Mouse (Mus musculus): ENCODE data around the gene Jade2. TPM values are rescaled to one million over a fixed set of nuclear protein-coding genes. Genes with fewer than 3 reads are reported as not detected.

Jade2 gene
- polyA plus RNA-seq, 1 experiment from 2014 or later, result 0.59 TPM

DNA sequence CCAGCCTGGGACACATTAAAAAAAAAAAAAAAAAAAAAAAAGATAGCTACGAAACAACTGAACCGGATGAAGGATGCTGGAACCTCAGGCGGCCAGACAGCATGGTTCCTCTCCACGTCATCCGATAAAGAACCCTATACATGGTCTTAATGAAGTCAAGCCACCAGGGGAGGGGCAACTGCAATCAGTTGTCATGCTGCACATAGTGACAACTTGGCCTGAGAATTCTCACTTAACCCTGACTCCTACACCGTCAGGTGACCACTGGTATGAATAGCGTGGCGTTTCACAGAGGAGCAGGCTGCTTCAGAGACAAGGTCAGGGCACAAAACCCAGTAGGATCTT, 23.4 kb downstream of the Jade2 start:
- Histone ChIP-seq H3K36me3 (ENCODE audit: control insufficient read depth, insufficient read depth, low read length) (no peaks in the 10 kb centered on the region), H3K27me3 (replicated peaks; ENCODE audit: control insufficient read depth, insufficient read depth, low read length) (no peaks in the 10 kb centered on the region), H3K9ac (ENCODE audit: low read depth, low read length) (no peak overlapping the region), H3K4me3 (ENCODE audit: low read depth, low read length) (no peak overlapping the region), H3K4me2 (no peak overlapping the region), H3K27ac (ENCODE audit: low read depth, low read length) (no peak overlapping the region), H3K9me3 (ENCODE audit: control insufficient read depth, low read length) (no peaks in the 10 kb centered on the region), H3K4me1 (replicated peaks; ENCODE audit: control insufficient read depth, insufficient read depth, low read length) (no peaks in the 10 kb centered on the region; the same call in 1 of the 2 replicates)
- DNase-seq (ENCODE audit: low spot score) (no peak), ATAC-seq (replicated peaks; ENCODE audit: low FRiP score) (no peak)
- WGBS, result 95% methylated on average over 8 of the region's 8 CpGs

DNA sequence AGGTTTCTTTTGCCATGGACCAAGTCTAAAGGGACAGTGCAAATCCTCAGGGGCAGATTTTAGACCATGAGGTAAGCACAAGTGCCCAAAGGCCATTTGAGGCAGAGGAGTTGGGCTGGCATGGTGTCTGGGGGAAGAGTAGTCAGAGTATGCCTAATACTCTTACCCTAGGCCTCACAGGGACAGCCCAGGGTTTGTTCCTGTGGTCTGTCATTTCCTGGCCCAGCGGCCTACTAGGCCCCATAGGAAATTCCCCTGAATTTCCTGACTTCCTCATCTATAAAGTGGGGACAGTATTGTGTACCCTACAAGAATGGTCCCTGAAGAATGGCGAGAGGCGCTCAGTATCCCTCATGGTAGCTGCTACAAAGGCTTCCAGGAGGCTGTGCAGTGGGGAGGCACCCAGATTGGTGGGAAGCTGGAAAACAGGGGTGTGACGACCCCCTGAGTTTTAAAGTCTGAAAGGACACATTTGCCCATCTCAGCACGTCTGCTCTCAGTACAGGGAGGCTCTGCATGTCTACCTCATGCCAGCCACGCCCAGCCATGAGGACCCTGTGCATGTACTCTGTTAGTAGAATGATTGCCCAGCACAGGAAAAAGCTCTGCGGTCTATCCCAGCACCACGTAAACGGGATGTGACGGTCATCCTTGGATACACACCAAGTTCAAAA, 23.9 kb downstream of the Jade2 start:
- Histone ChIP-seq H3K4me1 (replicated peaks; ENCODE audit: control insufficient read depth, insufficient read depth, low read length) (no peaks in the 10 kb centered on the region; the same call in 1 of the 2 replicates), H3K27me3 (replicated peaks; ENCODE audit: control insufficient read depth, insufficient read depth, low read length) (no peaks in the 10 kb centered on the region), H3K36me3 (ENCODE audit: control insufficient read depth, insufficient read depth, low read length) (no peaks in the 10 kb centered on the region), H3K4me3 (ENCODE audit: low read depth, low read length) (no peak overlapping the region), H3K9me3 (ENCODE audit: control insufficient read depth, low read length) (no peaks in the 10 kb centered on the region), H3K9ac (ENCODE audit: low read depth, low read length) (no peak overlapping the region), H3K4me2 (no peak overlapping the region), H3K27ac (ENCODE audit: low read depth, low read length) (no peak overlapping the region)
- no peak for ATAC-seq (replicated peaks; ENCODE audit: low FRiP score)
- DNase-seq (ENCODE audit: low spot score), result no peak
- WGBS, result 76% methylated on average over 10 of the region's 10 CpGs

DNA sequence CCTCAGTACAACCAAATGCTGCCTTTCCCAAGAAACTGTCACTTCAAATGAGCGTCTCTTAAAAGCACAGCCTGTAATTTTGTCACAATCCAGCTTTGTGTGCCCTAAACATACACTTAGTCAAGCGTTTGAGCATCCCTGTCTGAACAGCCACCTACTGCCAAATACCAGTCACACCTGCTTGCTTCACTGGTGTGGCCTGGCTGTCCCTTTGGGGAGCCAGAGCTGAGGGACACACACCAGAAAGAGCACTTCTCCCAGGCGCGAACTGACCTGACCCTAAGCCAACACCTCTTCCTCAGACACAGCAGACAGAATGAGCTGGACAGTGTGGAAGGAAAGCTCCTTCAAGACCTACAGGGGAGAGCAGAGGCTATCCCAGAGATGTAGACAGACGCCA, 24.5 kb downstream of the Jade2 start:
- Histone ChIP-seq H3K36me3 (ENCODE audit: control insufficient read depth, insufficient read depth, low read length) (no peaks in the 10 kb centered on the region), H3K4me2 (no peak overlapping the region), H3K27ac (ENCODE audit: low read depth, low read length) (no peak overlapping the region), H3K4me1 (replicated peaks; ENCODE audit: control insufficient read depth, insufficient read depth, low read length) (no peaks in the 10 kb centered on the region; the same call in 1 of the 2 replicates), H3K4me3 (ENCODE audit: low read depth, low read length) (no peak overlapping the region), H3K27me3 (replicated peaks; ENCODE audit: control insufficient read depth, insufficient read depth, low read length) (no peaks in the 10 kb centered on the region), H3K9ac (ENCODE audit: low read depth, low read length) (no peak overlapping the region), H3K9me3 (ENCODE audit: control insufficient read depth, low read length) (no peaks in the 10 kb centered on the region)
- no peak for DNase-seq (ENCODE audit: low spot score)
- ATAC-seq (replicated peaks; ENCODE audit: low FRiP score), result no peak
- WGBS, result 73% methylated on average over 5 of the region's 5 CpGs

DNA sequence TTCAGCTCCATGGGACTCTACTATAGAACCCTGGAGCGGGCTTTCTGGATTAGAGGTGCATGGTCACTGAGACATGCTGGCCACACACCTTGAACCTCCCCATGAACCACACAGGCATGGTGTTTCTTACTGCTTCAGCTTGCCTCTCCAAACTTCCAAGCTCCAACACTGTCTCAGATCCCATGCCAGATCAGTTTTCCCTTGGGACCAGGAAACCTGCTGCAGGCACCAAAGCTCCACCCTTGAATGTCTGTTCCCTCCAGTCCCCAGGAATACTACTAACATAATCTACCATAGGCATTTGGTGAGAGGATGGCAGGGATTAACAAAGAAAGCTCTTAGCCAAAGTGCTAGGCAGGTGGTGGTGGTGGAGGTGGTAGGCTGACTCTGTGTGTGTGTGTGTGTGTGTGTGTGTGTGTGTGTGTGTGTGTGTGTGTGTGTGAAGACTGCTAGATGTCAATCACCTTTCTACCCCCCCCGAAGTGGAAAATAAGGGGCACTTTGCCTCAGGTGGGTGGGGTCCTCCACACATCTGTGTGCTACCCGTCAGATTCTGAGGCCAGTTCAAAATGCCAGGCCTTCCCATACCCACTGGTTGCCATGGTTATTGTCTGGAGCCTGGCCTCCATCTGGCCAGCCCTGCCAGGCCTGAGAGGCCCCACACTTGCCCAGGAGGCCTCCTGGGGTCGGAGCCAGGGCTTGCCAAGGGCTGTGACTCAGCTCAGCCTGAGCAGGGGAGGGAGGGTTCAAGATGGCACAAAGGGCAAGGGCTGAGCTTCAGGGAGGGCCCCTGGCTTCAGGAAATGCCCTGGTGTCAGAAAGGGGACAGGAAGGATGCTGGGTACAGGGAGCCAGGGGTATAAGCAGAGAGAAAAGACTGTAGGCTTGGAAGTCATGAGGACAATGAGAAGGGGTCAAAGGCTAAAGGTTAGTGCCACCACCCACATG, 25.2 kb downstream of the Jade2 start:
- WGBS, result 75% methylated on average over 4 of the region's 4 CpGs
- Histone ChIP-seq H3K4me3 (ENCODE audit: low read depth, low read length) (no peak overlapping the region), H3K4me1 (replicated peaks; ENCODE audit: control insufficient read depth, insufficient read depth, low read length) (no peaks in the 10 kb centered on the region; the same call in 1 of the 2 replicates), H3K27me3 (replicated peaks; ENCODE audit: control insufficient read depth, insufficient read depth, low read length) (no peaks in the 10 kb centered on the region), H3K9ac (ENCODE audit: low read depth, low read length) (no peak overlapping the region), H3K4me2 (no peak overlapping the region), H3K36me3 (ENCODE audit: control insufficient read depth, insufficient read depth, low read length) (no peaks in the 10 kb centered on the region; the same call in 1 of the 2 replicates), H3K27ac (ENCODE audit: low read depth, low read length) (no peak overlapping the region), H3K9me3 (ENCODE audit: control insufficient read depth, low read length) (no peaks in the 10 kb centered on the region)
- DNase-seq (ENCODE audit: low spot score) (no peak), ATAC-seq (replicated peaks; ENCODE audit: low FRiP score) (no peak)

DNA sequence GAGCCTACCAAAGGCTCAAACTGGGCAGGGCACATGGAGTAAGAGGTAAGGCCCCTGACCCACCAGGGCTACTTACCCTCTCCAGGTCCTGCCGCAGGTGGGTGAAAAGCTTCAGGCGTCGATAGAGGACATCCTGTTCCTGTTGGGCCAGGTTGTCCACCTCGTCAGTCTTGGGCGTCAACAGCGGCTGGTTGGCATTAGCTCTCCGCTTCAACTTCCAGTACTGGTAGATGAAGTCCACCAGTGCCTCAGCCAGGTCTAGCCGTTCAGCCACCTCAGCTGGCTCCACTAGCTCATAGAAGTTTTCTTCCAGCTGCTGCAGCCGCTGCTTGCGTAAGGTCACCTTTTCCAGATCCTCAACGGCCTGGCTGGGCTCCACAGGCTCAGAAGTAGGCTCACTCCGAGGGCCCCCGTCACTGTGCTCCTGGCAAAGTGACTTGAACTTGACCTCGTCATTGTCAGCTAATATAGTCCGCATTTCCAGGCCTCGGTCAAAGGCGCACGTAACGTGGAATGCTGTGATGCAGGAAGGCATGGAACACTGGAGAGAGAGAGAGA, 32.5 kb downstream of the Jade2 start:
- Histone ChIP-seq H3K4me2 (no peak overlapping the region), H3K27ac (ENCODE audit: low read depth, low read length) (no peak overlapping the region), H3K9ac (ENCODE audit: low read depth, low read length) (no peak overlapping the region), H3K4me3 (ENCODE audit: low read depth, low read length) (no peak overlapping the region), H3K36me3 (ENCODE audit: control insufficient read depth, insufficient read depth, low read length) (peaks cover 2% of the 10 kb centered on the region; the same call in 1 of the 2 replicates), H3K9me3 (ENCODE audit: control insufficient read depth, low read length) (no peaks in the 10 kb centered on the region), H3K27me3 (replicated peaks; ENCODE audit: control insufficient read depth, insufficient read depth, low read length) (no peaks in the 10 kb centered on the region), H3K4me1 (replicated peaks; ENCODE audit: control insufficient read depth, insufficient read depth, low read length) (peaks cover 7% of the 10 kb centered on the region)
- WGBS, result 88% methylated on average over 19 of the region's 19 CpGs
- no peak for ATAC-seq (replicated peaks; ENCODE audit: low FRiP score)
- no peak for DNase-seq (ENCODE audit: low spot score)

DNA sequence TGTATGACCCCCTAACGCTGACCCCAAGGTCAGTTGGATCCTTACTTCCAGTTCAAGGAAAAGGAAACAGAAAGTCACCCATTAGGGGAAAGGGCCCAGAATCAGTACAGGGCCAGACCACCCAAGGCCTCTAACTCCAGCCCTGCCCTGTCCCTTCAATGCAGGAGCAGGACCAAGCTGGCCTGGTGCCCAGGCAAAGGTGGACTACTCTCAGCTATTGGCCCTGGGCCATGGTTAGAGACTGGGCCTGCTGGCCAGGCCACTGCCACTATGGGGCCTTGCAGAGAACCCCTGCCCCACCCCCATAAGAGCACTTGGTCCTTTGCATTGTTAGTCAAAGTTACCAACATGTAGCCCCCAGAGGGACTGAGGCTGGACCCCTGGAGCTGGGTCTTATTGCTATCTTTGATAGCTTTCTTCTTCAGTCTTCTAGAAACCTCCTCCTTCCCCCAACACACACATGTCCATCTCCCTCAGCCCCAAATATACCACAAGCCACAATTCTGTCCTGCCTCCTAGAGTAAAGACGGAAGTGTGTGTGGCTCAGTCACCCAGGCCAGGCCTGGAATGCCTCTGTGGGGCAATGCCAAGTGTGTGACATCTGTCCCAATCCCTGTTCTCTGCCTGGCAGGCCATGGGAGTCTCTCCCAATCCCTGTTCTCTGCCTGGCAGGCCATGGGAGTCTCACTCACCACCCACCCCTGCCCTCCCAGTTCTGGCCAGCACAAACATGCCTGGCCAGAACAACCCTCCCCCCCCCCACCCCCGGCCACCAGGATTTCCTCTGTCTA, 33.3 kb downstream of the Jade2 start:
- Histone ChIP-seq H3K9ac (ENCODE audit: low read depth, low read length) (no peak overlapping the region), H3K9me3 (ENCODE audit: control insufficient read depth, low read length) (no peaks in the 10 kb centered on the region), H3K4me2 (no peak overlapping the region), H3K4me3 (ENCODE audit: low read depth, low read length) (no peak overlapping the region), H3K27ac (ENCODE audit: low read depth, low read length) (no peak overlapping the region), H3K4me1 (replicated peaks; ENCODE audit: control insufficient read depth, insufficient read depth, low read length) (peaks cover 7% of the 10 kb centered on the region), H3K27me3 (replicated peaks; ENCODE audit: control insufficient read depth, insufficient read depth, low read length) (no peaks in the 10 kb centered on the region), H3K36me3 (ENCODE audit: control insufficient read depth, insufficient read depth, low read length) (peaks cover 2% of the 10 kb centered on the region; the same call in 1 of the 2 replicates)
- DNase-seq (ENCODE audit: low spot score) (no peak), ATAC-seq (replicated peaks; ENCODE audit: low FRiP score) (no peak)
- 91% methylated on average over 3 of the region's 3 CpGs for WGBS

DNA sequence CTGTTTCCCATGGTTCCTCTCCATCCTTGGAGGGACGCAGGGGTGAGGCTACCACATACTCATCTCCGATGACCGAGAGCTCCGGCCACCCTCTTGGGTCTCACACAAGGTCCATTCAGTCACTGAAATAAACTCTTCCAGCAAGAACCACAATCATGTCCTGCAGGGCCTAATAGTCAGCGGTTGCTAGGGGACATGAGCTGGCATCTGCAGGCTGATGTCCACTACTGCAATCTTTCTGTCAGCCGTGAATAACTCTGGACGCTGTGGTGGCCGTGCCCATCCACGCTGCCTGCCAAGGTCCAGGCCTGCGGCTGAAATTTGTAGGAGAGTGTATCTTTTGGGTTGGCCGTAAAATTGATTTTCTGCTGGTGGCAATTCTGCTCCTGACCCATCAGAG, 34.2 kb downstream of the Jade2 start:
- Histone ChIP-seq H3K4me1 (replicated peaks; ENCODE audit: control insufficient read depth, insufficient read depth, low read length) (peaks cover 7% of the 10 kb centered on the region), H3K9ac (ENCODE audit: low read depth, low read length) (no peak overlapping the region), H3K27me3 (replicated peaks; ENCODE audit: control insufficient read depth, insufficient read depth, low read length) (no peaks in the 10 kb centered on the region), H3K36me3 (ENCODE audit: control insufficient read depth, insufficient read depth, low read length) (peaks cover 2% of the 10 kb centered on the region; the same call in 1 of the 2 replicates), H3K4me3 (ENCODE audit: low read depth, low read length) (no peak overlapping the region), H3K27ac (ENCODE audit: low read depth, low read length) (no peak overlapping the region), H3K9me3 (ENCODE audit: control insufficient read depth, low read length) (no peaks in the 10 kb centered on the region), H3K4me2 (no peak overlapping the region)
- ATAC-seq (replicated peaks; ENCODE audit: low FRiP score), result no peak
- DNase-seq (ENCODE audit: low spot score), result no peak
- WGBS, result 81% methylated on average over 11 of the region's 11 CpGs

DNA sequence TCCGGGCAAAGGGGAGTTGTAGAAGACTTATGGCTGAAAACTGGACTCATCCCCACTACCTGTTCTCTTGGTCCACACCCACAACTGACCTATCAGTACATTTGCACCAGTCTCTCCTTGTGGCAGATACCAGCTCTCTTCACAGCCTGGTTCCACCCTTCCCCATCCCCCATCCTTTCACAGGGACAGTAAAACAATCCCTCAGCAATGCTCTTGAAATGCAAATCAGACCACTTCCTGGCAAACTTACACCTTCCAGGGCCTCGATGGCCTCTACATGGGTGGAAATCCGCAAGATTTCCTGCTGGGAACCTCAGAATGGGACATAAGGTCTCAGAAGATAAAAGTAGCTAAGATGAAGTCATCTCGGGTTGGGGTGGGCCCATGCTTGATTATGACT, 34.7 kb downstream of the Jade2 start:
- Histone ChIP-seq H3K4me2 (no peak overlapping the region), H3K4me3 (ENCODE audit: low read depth, low read length) (no peak overlapping the region), H3K9me3 (ENCODE audit: control insufficient read depth, low read length) (no peaks in the 10 kb centered on the region), H3K27me3 (replicated peaks; ENCODE audit: control insufficient read depth, insufficient read depth, low read length) (no peaks in the 10 kb centered on the region), H3K36me3 (ENCODE audit: control insufficient read depth, insufficient read depth, low read length) (peaks cover 2% of the 10 kb centered on the region; the same call in 1 of the 2 replicates), H3K27ac (ENCODE audit: low read depth, low read length) (no peak overlapping the region), H3K4me1 (replicated peaks; ENCODE audit: control insufficient read depth, insufficient read depth, low read length) (peaks cover 7% of the 10 kb centered on the region), H3K9ac (ENCODE audit: low read depth, low read length) (no peak overlapping the region)
- DNase-seq (ENCODE audit: low spot score) (no peak), ATAC-seq (replicated peaks; ENCODE audit: low FRiP score) (no peak)
- WGBS, result 31% methylated on average over 4 of the region's 4 CpGs
